Mouse (Mus musculus) hindbrain, embryonic 10.5 days (tissue): ENCODE data around the gene Slc4a11. TPM values are rescaled to one million over a fixed set of nuclear protein-coding genes. Genes with fewer than 3 reads are reported as not detected.
A peak's percentile ranks its signal among the peaks of the same experiment; 100 is the strongest.

Experiments
- DNase-seq: peaks from one replicate; pipeline ENCODE4 v3.0.0-alpha.2; 2017; ENCODE audit warnings: low spot score
- H3K27ac ChIP-seq: fragments of 300-500 bp; sonication (generic); 2 replicates; pipeline ENCODE4 v1.5.1; 2016; ENCODE audit warnings: mild to moderate bottlenecking, moderate library complexity
- H3K27me3 ChIP-seq: fragments of 300-500 bp; sonication (generic); 2 replicates; pipeline ENCODE4 v1.6.1; 2016; ENCODE audit warnings: mild to moderate bottlenecking; ENCODE audit not compliant: poor library complexity, insufficient read depth, severe bottlenecking
- H3K36me3 ChIP-seq: fragments of 300-500 bp; sonication (generic); 2 replicates; pipeline ENCODE4 v1.6.1; 2016; ENCODE audit warnings: mild to moderate bottlenecking, moderate library complexity
- H3K4me1 ChIP-seq: fragments of 300-500 bp; sonication (generic); replicated peaks from 2 replicates; pipeline ENCODE4 v1.6.1; 2016; ENCODE audit warnings: mild to moderate bottlenecking
- H3K4me3 ChIP-seq: fragments of 300-500 bp; sonication (generic); 2 replicates; pipeline ENCODE4 v1.5.1; 2016; ENCODE audit warnings: mild to moderate bottlenecking, moderate library complexity
- H3K9me3 ChIP-seq: fragments of 300-500 bp; sonication (generic); 2 replicates; pipeline ENCODE4 v1.6.1; 2016; ENCODE audit warnings: mild to moderate bottlenecking, moderate library complexity
- WGBS: fragments of 180-500 bp; shearing (Covaris S2); methylation state at CpG from one replicate; pipeline ENCODE4 v1.1.7; 2016; 5-methylcytosine and 5-hydroxymethylcytosine counted together
- polyA plus RNA-seq: library from polyadenylated mRNA; unstranded; fragments of >200 nt; fragmentation: Nextera tagmentation; extraction: Ambion mirVana; gene quantifications from 2 replicates; pipeline ENCODE4 v1.2.1, GENCODE M21; 2016

Gene Slc4a11
- polyA plus RNA-seq, 1 experiment from 2014 or later = 0.20 TPM

DNA sequence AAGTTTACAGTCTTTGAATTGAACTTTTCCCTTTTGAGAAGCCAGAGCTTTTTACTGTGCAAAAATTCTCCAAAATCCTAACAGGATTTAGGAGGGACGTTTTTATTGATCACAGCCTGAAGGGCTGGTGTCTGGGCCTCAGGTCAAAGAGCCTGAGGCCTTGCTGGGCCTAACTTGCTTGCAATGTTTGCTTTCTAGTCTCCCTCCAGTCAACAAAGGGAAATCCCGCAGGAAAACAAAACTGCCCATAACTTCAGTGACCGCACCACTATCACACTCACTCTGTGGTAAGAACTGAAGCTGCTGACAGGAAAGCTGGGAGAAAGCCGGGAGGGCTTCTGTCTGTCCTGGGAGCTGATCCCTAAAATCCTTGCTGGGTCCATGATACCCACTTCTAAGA lies 9.3 kb upstream of the Slc4a11 start:
- H3K9me3 ChIP-seq = no peaks in the 10 kb centered on the region
- no peak overlapping the region for H3K4me3 ChIP-seq
- 70% methylated on average over 4 of the region's 4 CpGs for WGBS
- peaks cover 28% of the 10 kb centered on the region for H3K36me3 ChIP-seq
- no peak for DNase-seq
- no peak overlapping the region for H3K27ac ChIP-seq
- H3K27me3 ChIP-seq = no peaks in the 10 kb centered on the region
- 0 out of 2 replicates have a peak, but pooled peaks cover 2% of the 10 kb centered on the region for H3K4me1 ChIP-seq

DNA sequence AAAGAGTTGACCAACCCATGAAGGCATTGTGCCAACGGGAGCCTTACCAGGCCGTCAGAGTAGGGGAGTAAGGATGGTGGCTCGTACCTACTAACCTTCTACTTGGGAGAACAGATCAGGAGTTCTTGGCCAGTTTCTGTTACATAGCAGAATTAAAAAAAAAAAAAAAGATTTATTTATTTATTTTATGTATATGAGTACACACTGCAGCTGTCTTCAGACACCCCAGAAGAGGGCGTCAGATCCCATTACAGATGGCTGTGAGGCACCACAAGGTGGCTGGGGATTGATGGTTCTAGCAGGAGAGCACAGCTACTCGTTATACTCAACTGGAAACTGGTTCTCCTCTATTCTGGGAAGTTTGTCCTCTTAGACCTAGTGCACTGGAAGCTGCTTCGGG lies 7.9 kb upstream of the Slc4a11 start:
- no peak for DNase-seq
- Histone ChIP-seq H3K27me3 (peaks cover 10% of the 10 kb centered on the region), H3K36me3 (peaks cover 14% of the 10 kb centered on the region), H3K4me3 (no peak overlapping the region), H3K9me3 (no peaks in the 10 kb centered on the region), H3K4me1 (0 out of 2 replicates have a peak, but pooled peaks cover 2% of the 10 kb centered on the region), H3K27ac (no peak overlapping the region)
- 73% methylated on average over 6 of the region's 6 CpGs for WGBS

DNA sequence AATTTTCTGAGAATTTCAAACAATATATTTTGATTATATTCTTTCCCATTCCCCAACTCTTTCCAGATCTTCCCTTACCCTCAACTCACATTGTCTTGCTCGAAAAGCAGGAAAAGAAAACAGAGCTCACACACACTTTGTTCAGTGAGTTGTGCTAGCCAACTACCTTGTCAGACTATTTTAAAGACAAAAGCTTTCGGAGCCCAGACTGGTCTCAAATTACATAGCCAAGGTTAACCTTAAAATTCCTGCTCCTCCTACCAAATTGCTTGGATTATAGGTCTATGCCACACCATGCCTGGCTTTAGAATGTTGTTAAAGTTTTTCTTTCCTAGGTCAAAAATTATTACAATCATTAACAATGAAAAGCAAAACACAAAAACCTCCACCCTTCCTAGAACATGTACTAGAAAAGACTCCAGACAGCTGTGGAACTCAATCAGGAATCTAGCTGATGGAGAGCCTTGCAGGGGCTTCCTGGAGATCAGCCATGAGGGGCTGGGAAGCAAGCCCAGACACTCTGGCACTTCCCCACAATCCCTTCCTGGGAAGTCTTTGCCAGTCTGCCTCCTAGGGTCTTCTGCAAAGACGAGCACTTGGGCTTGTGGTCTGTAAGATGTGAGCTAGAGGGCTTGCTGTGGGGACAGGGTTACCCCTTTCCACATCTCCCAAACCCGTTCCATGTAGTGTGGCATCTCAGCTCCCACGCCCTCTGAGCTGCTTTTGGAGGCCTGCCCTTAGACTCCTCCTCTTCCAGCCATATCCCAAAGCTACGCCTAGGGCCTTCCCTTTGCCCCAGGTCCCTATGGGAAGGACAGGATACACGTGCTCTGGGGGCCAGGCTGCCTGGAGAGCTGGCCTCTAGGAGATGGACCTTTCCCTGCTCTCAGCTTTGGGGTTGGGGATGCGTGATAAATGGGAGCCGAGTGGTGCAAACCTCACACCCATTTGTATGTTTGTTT lies 7.0 kb upstream of the Slc4a11 start:
- H3K36me3 ChIP-seq = peaks cover 5% of the 10 kb centered on the region
- H3K4me1 ChIP-seq = 0 out of 2 replicates have a peak, but pooled peaks cover 2% of the 10 kb centered on the region
- H3K27ac ChIP-seq = no peak overlapping the region
- no peaks in the 10 kb centered on the region for H3K9me3 ChIP-seq
- WGBS = 69% methylated on average over 9 of the region's 9 CpGs
- no peak for DNase-seq
- H3K27me3 ChIP-seq = peaks cover 18% of the 10 kb centered on the region
- H3K4me3 ChIP-seq = no peak overlapping the region

DNA sequence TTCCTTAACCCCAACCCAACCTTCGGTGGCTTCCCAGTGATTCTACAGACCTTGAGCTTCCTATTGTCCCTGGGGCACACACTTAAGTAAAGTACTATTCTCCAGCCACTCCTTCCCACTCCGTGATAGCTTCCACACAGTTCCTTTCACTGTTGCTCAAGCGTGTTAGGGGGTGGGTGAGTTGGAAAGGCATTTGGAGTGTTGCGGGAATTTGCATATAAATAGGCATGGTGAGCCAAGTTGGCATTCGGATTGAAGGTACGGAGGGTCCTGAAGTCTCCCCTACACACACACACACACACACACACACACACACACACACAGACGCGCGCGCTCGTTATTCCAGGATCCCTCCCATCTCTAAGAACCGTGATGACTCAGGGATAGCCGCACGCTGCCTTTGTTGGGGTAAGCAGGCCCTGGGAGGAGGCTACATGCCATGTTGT lies 525 bp upstream of the Slc4a11 start:
- 3% methylated on average over 14 of the region's 14 CpGs for WGBS
- Histone ChIP-seq H3K27me3 (peaks cover 75% of the 10 kb centered on the region), H3K27ac (peak overlapping the region; percentile 42; the same call in 1 of the 2 replicates), H3K4me1 (peaks cover 20% of the 10 kb centered on the region), H3K9me3 (no peaks in the 10 kb centered on the region), H3K36me3 (no peaks in the 10 kb centered on the region), H3K4me3 (peak overlapping the region; percentile 75)
- DNase-seq = no peak

DNA sequence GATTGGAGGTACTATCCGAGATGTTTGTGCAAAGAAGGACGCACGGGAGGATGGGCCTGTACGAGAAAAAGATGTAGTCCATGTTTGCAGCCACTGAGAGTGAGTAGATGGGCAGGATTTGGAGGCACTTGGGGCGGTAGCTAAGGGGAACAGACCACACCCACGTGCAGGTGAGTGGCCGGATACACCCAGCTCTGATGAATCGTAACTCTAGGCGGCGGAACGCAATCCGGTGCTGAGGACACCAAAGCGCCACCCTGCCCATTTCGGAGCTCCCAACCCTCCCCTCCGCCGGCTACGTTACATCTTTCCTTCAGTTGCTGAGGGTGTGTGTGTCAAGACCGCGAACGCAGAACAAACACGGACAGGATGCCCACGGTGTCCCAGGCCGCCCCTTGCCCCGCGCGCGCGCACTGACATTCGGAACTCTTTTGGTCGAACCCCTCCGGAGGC lies 593 bp downstream of the Slc4a11 start:
- H3K27ac ChIP-seq = no peak overlapping the region
- H3K36me3 ChIP-seq = no peaks in the 10 kb centered on the region
- H3K9me3 ChIP-seq = no peaks in the 10 kb centered on the region
- peaks cover 75% of the 10 kb centered on the region for H3K27me3 ChIP-seq
- DNase-seq = no peak
- peaks cover 20% of the 10 kb centered on the region for H3K4me1 ChIP-seq
- H3K4me3 ChIP-seq = peak overlapping the region; percentile 75
- 1% methylated on average over 31 of the region's 31 CpGs for WGBS

DNA sequence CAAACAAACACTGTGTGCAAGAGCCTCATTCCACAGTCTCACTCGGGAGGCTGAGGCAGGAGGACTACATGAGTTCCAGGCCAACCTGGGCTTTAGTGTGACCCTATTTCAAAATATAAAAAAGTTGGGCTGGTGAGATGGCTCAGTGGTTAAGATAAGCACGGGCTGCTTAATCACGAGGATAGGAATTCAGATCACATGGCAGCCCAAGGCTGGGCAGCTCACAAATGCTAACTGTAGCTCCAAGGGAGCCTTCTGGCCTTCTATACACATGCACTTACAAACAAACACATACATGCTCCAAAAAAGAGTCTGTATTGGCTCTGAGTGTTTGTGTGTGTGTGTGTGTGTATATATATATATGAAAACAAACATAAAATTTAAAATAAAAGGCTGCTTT lies 3.8 kb downstream of the Slc4a11 start:
- Histone ChIP-seq H3K4me3 (no peak overlapping the region), H3K27ac (no peak overlapping the region), H3K27me3 (peaks cover 50% of the 10 kb centered on the region), H3K36me3 (no peaks in the 10 kb centered on the region), H3K9me3 (no peaks in the 10 kb centered on the region), H3K4me1 (peaks cover 20% of the 10 kb centered on the region)
- no peak for DNase-seq
- 38% methylated on average over 3 of the region's 3 CpGs for whole genome bisulfite sequencing

DNA sequence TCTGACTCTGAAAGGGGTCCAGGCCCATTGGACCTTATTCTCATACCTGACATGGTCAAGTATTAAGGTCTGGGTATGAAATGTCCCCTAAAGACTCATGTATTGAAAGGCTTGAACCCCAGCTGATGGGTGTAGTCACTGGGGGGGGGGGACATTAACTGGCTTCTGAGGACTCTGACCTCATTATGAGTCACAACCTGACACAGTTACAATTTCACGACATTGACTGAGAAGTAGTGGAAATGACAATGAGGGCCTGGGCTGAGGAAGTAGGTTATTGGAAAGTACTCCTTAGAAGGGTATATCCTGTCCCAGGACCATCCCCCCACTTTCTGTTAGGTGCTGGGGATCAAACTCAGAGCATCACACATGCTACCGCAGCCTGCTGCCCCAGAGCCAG lies 8.3 kb downstream of the Slc4a11 start:
- Histone ChIP-seq H3K27me3 (peaks cover 5% of the 10 kb centered on the region), H3K36me3 (peaks cover 30% of the 10 kb centered on the region), H3K27ac (no peak overlapping the region), H3K9me3 (no peaks in the 10 kb centered on the region), H3K4me3 (no peak overlapping the region), H3K4me1 (no peaks in the 10 kb centered on the region)
- WGBS = 82% methylated on average over 2 of the region's 2 CpGs
- no peak for DNase-seq

DNA sequence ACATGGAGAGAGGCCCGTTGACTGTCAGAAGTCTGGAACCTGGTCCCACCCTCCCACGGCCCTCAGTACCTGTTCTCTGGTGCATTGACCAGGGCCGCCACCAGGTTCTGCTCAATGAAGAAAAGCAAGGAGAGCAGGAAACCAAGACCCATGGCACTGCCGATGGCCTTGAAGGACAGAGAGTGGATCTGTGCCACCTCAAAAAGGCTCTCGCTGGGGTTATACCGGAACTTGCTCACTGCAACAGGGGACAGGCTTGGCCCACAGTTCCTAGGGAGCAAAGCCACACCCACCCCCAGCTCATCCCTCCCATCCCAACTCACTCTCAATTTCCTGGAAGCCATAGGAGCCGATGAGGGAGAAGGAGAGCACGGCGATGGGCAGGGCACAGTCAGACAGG lies 11.9 kb downstream of the Slc4a11 start:
- WGBS = 87% methylated on average over 9 of the region's 9 CpGs
- H3K27ac ChIP-seq = no peak overlapping the region

DNA sequence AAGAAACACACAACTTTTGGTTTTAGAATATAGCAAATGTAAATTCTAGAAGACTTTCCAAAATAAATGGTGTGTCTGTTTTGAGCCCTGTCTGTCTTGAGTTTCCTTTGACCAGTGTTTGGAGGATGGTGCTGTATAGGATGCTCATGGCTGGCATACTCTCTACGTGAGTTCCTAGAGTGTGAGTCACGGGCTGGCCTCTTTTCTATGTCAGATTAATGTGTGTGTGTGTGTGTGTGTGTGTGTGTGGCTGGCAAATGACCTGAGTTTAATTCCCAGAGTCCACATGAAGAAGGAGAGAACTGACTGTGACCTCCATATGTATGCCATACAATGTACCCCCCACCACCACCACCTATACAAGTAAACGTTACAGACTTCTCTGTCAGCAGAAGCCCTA lies 15.8 kb downstream of the Slc4a11 start:
- no peak overlapping the region for H3K27ac ChIP-seq
- H3K4me1 ChIP-seq = no peaks in the 10 kb centered on the region
- H3K9me3 ChIP-seq = no peaks in the 10 kb centered on the region
- DNase-seq = no peak
- 90% methylated on average over 3 of the region's 3 CpGs for WGBS
- peaks cover 97% of the 10 kb centered on the region for H3K36me3 ChIP-seq
- H3K27me3 ChIP-seq = no peaks in the 10 kb centered on the region
- no peak overlapping the region for H3K4me3 ChIP-seq

More for the DNA sequence above, 11.9 kb downstream of the Slc4a11 start:
- Histone ChIP-seq H3K4me3 (no peak overlapping the region), H3K27me3 (no peaks in the 10 kb centered on the region), H3K9me3 (no peaks in the 10 kb centered on the region), H3K4me1 (no peaks in the 10 kb centered on the region), H3K36me3 (peaks cover 65% of the 10 kb centered on the region)
- DNase-seq = no peak

DNA sequence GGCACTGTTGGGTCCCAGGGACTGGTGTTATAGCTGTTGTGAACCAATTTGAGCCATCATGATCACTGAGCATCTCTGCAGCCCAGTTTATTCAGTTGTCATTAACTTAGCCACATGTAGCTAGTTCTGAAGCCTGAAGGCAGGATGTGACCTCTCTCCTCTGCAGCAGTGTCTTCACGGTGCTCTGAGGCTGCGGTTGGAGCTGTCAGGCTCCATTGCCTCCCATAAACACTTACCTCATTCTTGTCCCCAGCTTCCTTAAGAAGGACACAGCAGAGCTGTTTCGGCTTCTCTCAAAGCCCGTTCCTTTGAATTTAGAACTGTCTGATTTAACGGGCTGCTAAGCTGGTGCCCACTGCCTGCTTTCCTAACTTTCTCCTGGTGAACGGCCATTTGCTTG lies 17.4 kb downstream of the Slc4a11 start:
- H3K27ac ChIP-seq = no peak overlapping the region
- 94% methylated on average over 6 of the region's 6 CpGs for WGBS
- DNase-seq = no peak
- peaks cover 100% of the 10 kb centered on the region for H3K36me3 ChIP-seq
- H3K4me1 ChIP-seq = no peaks in the 10 kb centered on the region
- no peaks in the 10 kb centered on the region for H3K27me3 ChIP-seq
- no peaks in the 10 kb centered on the region for H3K9me3 ChIP-seq
- no peak overlapping the region for H3K4me3 ChIP-seq

DNA sequence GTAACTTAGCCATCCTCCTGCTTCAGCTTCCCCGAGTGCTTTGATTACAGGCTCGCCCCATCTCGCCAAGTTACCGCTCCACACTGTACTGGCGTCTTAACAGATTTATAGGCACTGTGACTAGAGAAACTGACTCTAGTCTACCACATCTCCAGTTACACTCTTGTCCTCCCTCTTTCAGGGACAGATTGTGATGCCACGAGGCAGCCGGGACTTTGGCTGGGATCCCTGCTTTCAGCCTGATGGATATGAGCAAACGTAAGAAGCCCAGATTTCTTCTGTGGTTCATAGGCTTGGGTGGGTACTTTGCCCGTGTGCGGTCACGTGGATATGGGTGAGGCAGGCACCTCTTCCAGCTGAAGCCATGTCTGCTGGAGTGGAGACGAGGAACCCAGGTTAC lies 18.2 kb downstream of the Slc4a11 start:
- Histone ChIP-seq H3K36me3 (peaks cover 100% of the 10 kb centered on the region), H3K27me3 (no peaks in the 10 kb centered on the region), H3K27ac (no peak overlapping the region), H3K4me3 (no peak overlapping the region), H3K4me1 (no peaks in the 10 kb centered on the region), H3K9me3 (no peaks in the 10 kb centered on the region)
- 95% methylated on average over 12 of the region's 12 CpGs for WGBS
- DNase-seq = no peak

DNA sequence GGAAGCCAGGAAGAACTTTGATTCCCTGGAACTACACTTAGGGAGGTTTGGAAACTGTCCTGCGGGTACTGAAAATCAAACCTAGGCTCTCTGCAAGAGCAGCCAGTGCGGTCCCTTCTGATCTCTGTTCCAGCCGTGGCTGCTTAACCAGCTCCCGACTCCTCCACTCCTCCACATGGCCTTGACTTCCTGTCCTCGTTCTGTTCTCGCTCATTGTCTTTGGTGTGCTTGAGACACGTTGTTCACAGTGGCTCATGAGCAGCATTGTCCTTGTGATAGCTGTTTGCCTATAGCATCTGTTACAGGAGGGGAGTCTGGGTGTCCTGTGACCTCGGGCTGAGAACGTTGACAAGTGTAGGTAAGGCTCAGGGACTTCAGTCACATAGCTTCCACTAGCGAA lies 20.1 kb downstream of the Slc4a11 start:
- Histone ChIP-seq H3K9me3 (no peaks in the 10 kb centered on the region), H3K27ac (no peak overlapping the region), H3K36me3 (peaks cover 98% of the 10 kb centered on the region), H3K27me3 (no peaks in the 10 kb centered on the region), H3K4me1 (no peaks in the 10 kb centered on the region), H3K4me3 (no peak overlapping the region)
- WGBS = 91% methylated on average over 10 of the region's 10 CpGs
- DNase-seq = no peak

DNA sequence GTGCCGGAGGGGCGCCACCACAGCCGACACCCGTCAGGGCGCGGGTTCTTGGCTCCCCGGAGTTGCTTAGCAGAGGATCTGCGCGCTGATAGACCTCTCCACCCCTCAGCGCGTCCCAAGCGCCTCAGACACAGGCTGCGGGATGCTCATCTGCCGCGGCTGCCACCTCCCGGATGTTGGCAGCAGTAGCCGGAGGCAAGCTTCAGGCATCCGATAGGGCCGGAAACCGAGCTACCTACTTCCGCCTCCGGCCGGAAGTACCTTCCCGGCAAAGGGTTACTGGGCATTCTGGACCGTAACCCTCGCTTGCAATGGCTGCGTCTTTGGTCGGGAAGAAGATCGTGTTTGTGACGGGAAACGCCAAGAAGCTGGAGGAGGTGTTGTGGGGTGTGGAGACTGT lies 29.8 kb downstream of the Slc4a11 start, which contains the start of gene Itpa:
Itpa (plus strand) TSS at position 52 of the 400 bp plus-strand sequence.
- peak within 1 kb of the TSS; percentile 89 for H3K27ac ChIP-seq
- H3K4me1 ChIP-seq = peaks cover 41% of the 10 kb centered on the region
- H3K4me3 ChIP-seq = peak within 1 kb of the TSS; percentile 81
- H3K9me3 ChIP-seq = no peaks in the 10 kb centered on the region
- H3K36me3 ChIP-seq = peaks cover 23% of the 10 kb centered on the region
- WGBS = under 1% methylated on average over 31 of the region's 31 CpGs
- DNase-seq = peak; percentile 91
- H3K27me3 ChIP-seq = no peaks in the 10 kb centered on the region
